Mouse (Mus musculus): ENCODE data around the gene Limd2. TPM values are rescaled to one million over a fixed set of nuclear protein-coding genes. Genes with fewer than 3 reads are reported as not detected.
A peak's percentile ranks its signal among the peaks of the same experiment; 100 is the strongest.
"Not testable (repeated sequence)": the region's sequence is repeated elsewhere in the genome, so short reads cannot be mapped to it uniquely, and the experiment has no call there.

The Limd2 gene
- polyA plus RNA-seq (2012; rRNA removed) = 27.8 and 48.3 TPM in 2 replicates

- no peaks in the 10 kb centered on the region for H3K36me3 ChIP-seq (ENCODE audit: control insufficient read depth, insufficient read depth, low read length)
- no peaks in the 10 kb centered on the region for H3K27me3 ChIP-seq (replicated peaks; ENCODE audit: control insufficient read depth, insufficient read depth, low read length)
- peak within 1 kb of the TSS; percentile 70 for H3K4me3 ChIP-seq (ENCODE audit: insufficient read depth, low read depth, low read length)
- DNase-seq = peak; percentile 39
- WGBS = 56% methylated on average over 22 of the region's 22 CpGs
- peak within 1 kb of the TSS; percentile 55 for H3K27ac ChIP-seq (ENCODE audit: insufficient read depth, low read depth, low read length)
- TF ChIP-seq CTCF (conservative IDR thresholded peaks at IDR 0.05; ENCODE audit: insufficient read depth, insufficient read length, low read depth, low read length) (no peak), POLR2A (IDR thresholded peaks at IDR 0.05; ENCODE audit: low read depth, low read length) (no peak)
- 0 out of 2 replicates have a peak, but pooled peaks cover 3% of the 10 kb centered on the region for H3K4me1 ChIP-seq (ENCODE audit: control insufficient read depth, insufficient read depth, low read length)
Observed at GRCm38 (mm10) chr11:106160841-106161721, at the start of gene Limd2, which contains the start of gene Gm10840. Limd2 (minus strand) TSS chr11:106160860. Gm10840 (plus strand) TSS chr11:106160850.

DNA sequence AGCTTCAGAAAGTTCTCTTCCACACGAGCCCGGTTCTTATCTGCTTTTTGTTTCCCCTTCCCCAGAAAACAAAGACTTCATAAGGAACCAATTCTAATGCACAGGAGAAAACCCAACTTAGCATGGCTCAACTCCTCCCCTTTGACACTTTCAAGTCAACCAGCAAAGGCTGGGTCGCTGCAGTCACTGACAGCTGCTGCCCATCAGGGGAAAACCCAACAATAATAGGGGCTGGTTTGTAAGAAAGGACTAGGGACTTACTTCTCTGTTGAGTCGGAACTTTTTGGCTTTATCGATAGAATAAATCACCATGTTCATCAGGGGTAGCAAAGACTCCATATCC lies 41.4 kb upstream of the Limd2 start, which contains the start of gene Strada:
Strada (minus strand) TSS at position 46 of the 343 bp plus-strand sequence.
- Histone ChIP-seq H3K4me1 (ENCODE audit: control insufficient read depth, insufficient read depth, low read length) (no peaks in the 10 kb centered on the region), H3K4me3 (ENCODE audit: insufficient read depth, low read depth, low read length) (no peak within 1 kb of the TSS), H3K27me3 (replicated peaks; ENCODE audit: control insufficient read depth, insufficient read depth, low read length) (no peaks in the 10 kb centered on the region), H3K27ac (ENCODE audit: insufficient read depth, low read depth, low read length) (no peak within 1 kb of the TSS), H3K36me3 (ENCODE audit: control insufficient read depth, insufficient read depth, low read length) (peaks cover 19% of the 10 kb centered on the region)
- TF ChIP-seq POLR2A (IDR thresholded peaks at IDR 0.05; ENCODE audit: low read depth, low read length) (no peak), CTCF (conservative IDR thresholded peaks at IDR 0.05; ENCODE audit: insufficient read depth, insufficient read length, low read depth, low read length) (no peak)
- 74% methylated on average over 5 of the region's 5 CpGs for WGBS
- no peak for DNase-seq

GRCm38 (mm10) chr11:106201337-106202122 lies 40.9 kb upstream of the Limd2 start:
- Histone ChIP-seq H3K4me3 (ENCODE audit: insufficient read depth, low read depth, low read length) (no peak overlapping the region), H3K4me1 (ENCODE audit: control insufficient read depth, insufficient read depth, low read length) (no peaks in the 10 kb centered on the region), H3K27me3 (replicated peaks; ENCODE audit: control insufficient read depth, insufficient read depth, low read length) (no peaks in the 10 kb centered on the region), H3K27ac (ENCODE audit: insufficient read depth, low read depth, low read length) (no peak overlapping the region), H3K36me3 (ENCODE audit: control insufficient read depth, insufficient read depth, low read length) (peaks cover 19% of the 10 kb centered on the region)
- DNase-seq = no peak
- no peak for TF ChIP-seq CTCF (conservative IDR thresholded peaks at IDR 0.05; ENCODE audit: insufficient read depth, insufficient read length, low read depth, low read length)
- no peak for TF ChIP-seq POLR2A (IDR thresholded peaks at IDR 0.05; ENCODE audit: low read depth, low read length)
- 88% methylated on average over 19 of the region's 19 CpGs for WGBS

DNA sequence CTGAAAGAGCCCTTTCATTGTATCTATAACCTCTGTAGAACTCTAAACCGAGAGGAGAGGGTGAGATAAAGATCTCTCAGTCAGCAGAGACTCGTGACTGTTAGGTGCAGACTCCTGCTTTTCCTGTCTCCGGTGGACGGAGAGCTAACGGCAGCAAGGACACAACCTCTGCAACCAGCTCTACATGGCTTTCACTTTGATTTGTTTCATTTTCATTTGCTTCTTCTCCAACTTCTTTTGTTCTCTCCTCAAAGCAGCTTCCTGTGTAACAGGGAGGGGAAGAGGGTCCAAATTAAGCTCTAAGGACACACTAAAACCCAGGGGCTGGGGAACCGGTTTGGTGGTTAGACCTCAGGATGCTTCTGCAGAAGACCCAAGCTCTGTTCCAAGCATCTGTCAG lies 40.1 kb upstream of the Limd2 start:
- Histone ChIP-seq H3K4me1 (ENCODE audit: control insufficient read depth, insufficient read depth, low read length) (no peaks in the 10 kb centered on the region), H3K27ac (ENCODE audit: insufficient read depth, low read depth, low read length) (0 out of 2 replicates have a peak overlapping the region, but pooled peaks have one; percentile 23), H3K27me3 (replicated peaks; ENCODE audit: control insufficient read depth, insufficient read depth, low read length) (no peaks in the 10 kb centered on the region), H3K4me3 (ENCODE audit: insufficient read depth, low read depth, low read length) (no peak overlapping the region), H3K36me3 (ENCODE audit: control insufficient read depth, insufficient read depth, low read length) (peaks cover 19% of the 10 kb centered on the region)
- no peak for DNase-seq
- WGBS = 52% methylated on average over 6 of the region's 6 CpGs
- TF ChIP-seq CTCF (conservative IDR thresholded peaks at IDR 0.05; ENCODE audit: insufficient read depth, insufficient read length, low read depth, low read length) = no peak
- TF ChIP-seq POLR2A (IDR thresholded peaks at IDR 0.05; ENCODE audit: low read depth, low read length) = no peak

DNA sequence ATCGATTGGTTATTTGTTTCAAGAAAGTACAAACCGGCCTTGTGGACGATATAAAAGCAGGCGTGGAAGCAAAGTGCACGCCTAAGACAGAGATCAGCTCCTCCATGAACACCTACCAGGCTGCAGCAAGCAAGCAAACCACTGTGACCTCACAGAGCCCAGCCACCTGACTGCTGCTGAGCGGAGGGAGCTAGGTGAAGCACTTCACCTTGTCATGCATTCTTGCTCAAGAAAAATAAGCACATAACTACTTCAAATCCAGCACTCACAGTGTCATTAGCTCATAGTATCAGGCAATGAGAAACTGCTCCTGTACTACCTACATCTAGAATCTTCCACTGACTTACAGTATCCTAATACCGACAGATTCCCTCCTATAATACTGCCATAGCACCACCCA lies 39.3 kb upstream of the Limd2 start:
- H3K4me3 ChIP-seq (ENCODE audit: insufficient read depth, low read depth, low read length); H3K27me3 ChIP-seq (replicated peaks; ENCODE audit: control insufficient read depth, insufficient read depth, low read length); H3K27ac ChIP-seq (ENCODE audit: insufficient read depth, low read depth, low read length); H3K4me1 ChIP-seq (ENCODE audit: control insufficient read depth, insufficient read depth, low read length); DNase-seq: not testable (repeated sequence)
- 91% methylated on average over 7 of the region's 7 CpGs for WGBS
- H3K36me3 ChIP-seq (ENCODE audit: control insufficient read depth, insufficient read depth, low read length) = peaks cover 17% of the 10 kb centered on the region

GRCm38 (mm10) chr11:106198277-106198676 lies 37.6 kb upstream of the Limd2 start:
- Histone ChIP-seq H3K36me3 (ENCODE audit: control insufficient read depth, insufficient read depth, low read length) (peaks cover 9% of the 10 kb centered on the region), H3K4me1 (ENCODE audit: control insufficient read depth, insufficient read depth, low read length) (no peaks in the 10 kb centered on the region; the same call in 1 of the 2 replicates), H3K27ac (ENCODE audit: insufficient read depth, low read depth, low read length) (no peak overlapping the region), H3K27me3 (replicated peaks; ENCODE audit: control insufficient read depth, insufficient read depth, low read length) (no peaks in the 10 kb centered on the region), H3K4me3 (ENCODE audit: insufficient read depth, low read depth, low read length) (no peak overlapping the region)
- 86% methylated on average over 4 of the region's 4 CpGs for WGBS
- TF ChIP-seq POLR2A (IDR thresholded peaks at IDR 0.05; ENCODE audit: low read depth, low read length) = no peak
- TF ChIP-seq CTCF (conservative IDR thresholded peaks at IDR 0.05; ENCODE audit: insufficient read depth, insufficient read length, low read depth, low read length) = no peak
- no peak for DNase-seq

DNA sequence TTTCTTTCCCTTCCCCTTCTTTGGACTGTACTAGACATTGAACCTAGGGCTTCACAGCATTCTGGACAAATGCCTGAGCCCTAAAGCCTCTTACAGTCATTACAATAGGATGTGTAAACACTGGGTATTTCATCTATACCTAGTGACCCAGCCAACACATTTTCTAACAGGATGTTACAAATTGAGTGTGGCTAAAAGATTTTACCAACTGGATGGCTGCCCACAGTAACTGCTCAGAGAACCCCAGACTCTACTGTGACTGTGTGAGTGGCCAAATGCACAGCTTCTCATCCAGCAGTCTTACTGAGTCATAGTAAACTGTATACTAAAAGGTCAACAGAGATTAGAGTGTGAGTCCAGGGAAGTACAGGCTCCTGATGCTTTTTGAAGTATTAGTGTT lies 34.7 kb upstream of the Limd2 start:
- TF ChIP-seq CTCF (conservative IDR thresholded peaks at IDR 0.05; ENCODE audit: insufficient read depth, insufficient read length, low read depth, low read length) (no peak), POLR2A (IDR thresholded peaks at IDR 0.05; ENCODE audit: low read depth, low read length) (no peak)
- no peak for DNase-seq
- Histone ChIP-seq H3K36me3 (ENCODE audit: control insufficient read depth, insufficient read depth, low read length) (no peaks in the 10 kb centered on the region), H3K27me3 (replicated peaks; ENCODE audit: control insufficient read depth, insufficient read depth, low read length) (no peaks in the 10 kb centered on the region), H3K4me3 (ENCODE audit: insufficient read depth, low read depth, low read length) (no peak overlapping the region), H3K4me1 (ENCODE audit: control insufficient read depth, insufficient read depth, low read length) (peaks cover 5% of the 10 kb centered on the region; the same call in 1 of the 2 replicates), H3K27ac (ENCODE audit: insufficient read depth, low read depth, low read length) (no peak overlapping the region)

Measured in kidney, adult 2 months (tissue).